Mouse (Mus musculus): Measurements from ENCODE around the gene Klhl34.

DNA sequence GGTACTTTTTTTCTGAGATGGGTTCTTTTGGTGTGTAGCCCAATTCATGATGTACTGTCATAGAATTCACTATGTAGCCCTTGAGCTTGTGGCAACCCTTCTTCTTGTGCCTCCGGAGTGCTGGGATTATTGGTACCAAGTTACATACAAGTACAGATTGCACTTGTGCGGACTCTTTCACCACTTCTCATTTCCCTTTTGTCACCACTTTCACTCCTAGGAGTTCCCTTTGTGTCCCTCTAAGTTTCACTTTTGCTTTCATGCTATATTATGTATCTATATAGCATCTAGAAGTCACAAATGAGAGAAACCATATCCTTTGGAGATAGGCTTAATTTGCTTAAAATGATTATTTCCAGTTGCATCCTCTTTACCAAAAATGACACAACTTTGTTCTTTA is 16.6 kb upstream of the Klhl34 start:
- no peak for TF ChIP-seq EP300 (IDR thresholded peaks at IDR 0.05; ENCODE audit: low read depth)
- TF ChIP-seq CTCF (IDR thresholded peaks at IDR 0.05; ENCODE audit: low read depth), result no peak

Measured in heart, postnatal 0 days (tissue).